Mouse (Mus musculus): ENCODE measurements around the gene Bnc2.
A peak's percentile ranks its signal among the peaks of the same experiment; 100 is the strongest.

Bnc2 gene

GRCm38 (mm10) chr4:84331995-84332394 is 343.1 kb downstream of the Bnc2 start:
- no peak for DNase-seq (ENCODE audit: extremely low read depth, low read depth, low spot score)

GRCm38 (mm10) chr4:84331450-84331849 is 343.6 kb downstream of the Bnc2 start:
- DNase-seq (ENCODE audit: extremely low read depth, low read depth, low spot score) = no peak

- no peak for DNase-seq (ENCODE audit: extremely low read depth, low read depth, low spot score)
Measured at GRCm38 (mm10) chr4:84330509-84330908, 344.6 kb downstream of the Bnc2 start.

GRCm38 (mm10) chr4:84329651-84330050 is 345.4 kb downstream of the Bnc2 start:
- DNase-seq (ENCODE audit: extremely low read depth, low read depth, low spot score) = no peak

- no peak for DNase-seq (ENCODE audit: extremely low read depth, low read depth, low spot score)
Measured at GRCm38 (mm10) chr4:84324371-84324770, 350.7 kb downstream of the Bnc2 start.

- DNase-seq (ENCODE audit: extremely low read depth, low read depth, low spot score) = no peak
Measured at GRCm38 (mm10) chr4:84321598-84321997, 353.5 kb downstream of the Bnc2 start.

- peak; percentile 33 for DNase-seq (ENCODE audit: extremely low read depth, low read depth, low spot score)
Measured at GRCm38 (mm10) chr4:84317421-84317820, 357.7 kb downstream of the Bnc2 start.

GRCm38 (mm10) chr4:84311371-84311770 is 363.7 kb downstream of the Bnc2 start:
- no peak for DNase-seq (ENCODE audit: extremely low read depth, low read depth, low spot score)

- DNase-seq (ENCODE audit: extremely low read depth, low read depth, low spot score) = peak; percentile 10
Measured at GRCm38 (mm10) chr4:84310851-84311250, 364.2 kb downstream of the Bnc2 start.

- DNase-seq (ENCODE audit: extremely low read depth, low read depth, low spot score) = no peak
Measured at GRCm38 (mm10) chr4:84308226-84308862, 366.7 kb downstream of the Bnc2 start.

- DNase-seq (ENCODE audit: extremely low read depth, low read depth, low spot score) = no peak
Measured at GRCm38 (mm10) chr4:84306928-84307606, 368.0 kb downstream of the Bnc2 start.

- DNase-seq (ENCODE audit: extremely low read depth, low read depth, low spot score) = no peak
Measured at GRCm38 (mm10) chr4:84302949-84303348, 372.1 kb downstream of the Bnc2 start.

GRCm38 (mm10) chr4:84285153-84285552 is 389.9 kb downstream of the Bnc2 start:
- no peak for DNase-seq (ENCODE audit: extremely low read depth, low read depth, low spot score)

- DNase-seq (ENCODE audit: extremely low read depth, low read depth, low spot score) = no peak
Measured at GRCm38 (mm10) chr4:84282651-84283050, 392.4 kb downstream of the Bnc2 start.

GRCm38 (mm10) chr4:84278156-84278555 is 396.9 kb downstream of the Bnc2 start:
- no peak for DNase-seq (ENCODE audit: extremely low read depth, low read depth, low spot score)

GRCm38 (mm10) chr4:84276081-84276480 is 399.0 kb downstream of the Bnc2 start:
- no peak for DNase-seq (ENCODE audit: extremely low read depth, low read depth, low spot score)

GRCm38 (mm10) chr4:84274158-84274557 is 400.9 kb downstream of the Bnc2 start:
- DNase-seq (ENCODE audit: extremely low read depth, low read depth, low spot score) = no peak

GRCm38 (mm10) chr4:84272867-84273266 is 402.2 kb downstream of the Bnc2 start:
- DNase-seq (ENCODE audit: extremely low read depth, low read depth, low spot score) = no peak

GRCm38 (mm10) chr4:84269845-84270244 is 405.2 kb downstream of the Bnc2 start:
- DNase-seq (ENCODE audit: extremely low read depth, low read depth, low spot score) = no peak

GRCm38 (mm10) chr4:84247356-84247755 is 427.7 kb downstream of the Bnc2 start:
- DNase-seq (ENCODE audit: extremely low read depth, low read depth, low spot score) = no peak

GRCm38 (mm10) chr4:84232346-84232745 is 442.7 kb downstream of the Bnc2 start:
- no peak for DNase-seq (ENCODE audit: extremely low read depth, low read depth, low spot score)

- DNase-seq (ENCODE audit: extremely low read depth, low read depth, low spot score) = no peak
Measured at GRCm38 (mm10) chr4:84231251-84231650, 443.8 kb downstream of the Bnc2 start.

Data from fat pad, adult 2 months (tissue).